Mouse (Mus musculus) liver, adult (tissue): Measurements from ENCODE around the gene Kat2b.

Source experiments
- GATA4 ChIP-seq: IDR thresholded peaks from 2 replicates; pipeline ENCODE4 v1.6.1; 2014; ENCODE audit warnings: mild to moderate bottlenecking, low read length; ENCODE audit not compliant: insufficient replicate concordance

The Kat2b gene

GRCm38 (mm10) chr17:53688877-53689802, 122.5 kb downstream of the Kat2b start, which contains the start of gene Sgo1:
Gene Sgo1, minus strand, starts transcription at chr17:53689333.
- TF ChIP-seq GATA4: no peak; the same call in 1 of the 2 replicates

GRCm38 (mm10) chr17:53689946-53690345, 123.3 kb downstream of the Kat2b start:
- TF ChIP-seq GATA4: no peak

- no peak for TF ChIP-seq GATA4
These were observed 127.4 kb downstream of the Kat2b start for GRCm38 (mm10) chr17:53694039-53694438.

- TF ChIP-seq GATA4: no peak
These were observed 147.8 kb downstream of the Kat2b start for GRCm38 (mm10) chr17:53714453-53714852.

GRCm38 (mm10) chr17:53718474-53718873, 151.8 kb downstream of the Kat2b start:
- TF ChIP-seq GATA4: no peak
